Mouse (Mus musculus): Measurements from ENCODE around the gene Ncbp2. TPM values are rescaled to one million over a fixed set of nuclear protein-coding genes. Genes with fewer than 3 reads are reported as not detected.

Gene Ncbp2
- polyA plus RNA-seq, 1 experiment from 2014 or later = 149 TPM

- H3K4me2 ChIP-seq (ENCODE audit: low read depth, low read length, severe bottlenecking) = no peak overlapping the region
- H3K27me3 ChIP-seq (ENCODE audit: control insufficient read depth, insufficient read depth, low read length) = no peaks in the 10 kb centered on the region
- no peak for DNase-seq (ENCODE audit: low spot score)
- H3K4me3 ChIP-seq (ENCODE audit: low read depth, low read length) = no peak overlapping the region
- 98% methylated on average over 3 of the region's 3 CpGs for WGBS
- no peak overlapping the region for H3K27ac ChIP-seq (ENCODE audit: low read depth, low read length)
- no peaks in the 10 kb centered on the region for H3K36me3 ChIP-seq (ENCODE audit: control insufficient read depth, insufficient read depth, low read length)
- ATAC-seq (replicated peaks; ENCODE audit: low FRiP score) = no peak
- no peak overlapping the region for H3K9ac ChIP-seq (ENCODE audit: low read length)
- no peaks in the 10 kb centered on the region for H3K4me1 ChIP-seq (replicated peaks; ENCODE audit: control insufficient read depth, insufficient read depth, low read length)
- no peaks in the 10 kb centered on the region for H3K9me3 ChIP-seq (ENCODE audit: control insufficient read depth, low read length)
Measured at GRCm38 (mm10) chr16:31979501-31979900, 31.2 kb downstream of the Ncbp2 start.

- Histone ChIP-seq H3K27ac (ENCODE audit: low read depth, low read length) (no peak overlapping the region), H3K4me1 (replicated peaks; ENCODE audit: control insufficient read depth, insufficient read depth, low read length) (no peaks in the 10 kb centered on the region), H3K4me3 (ENCODE audit: low read depth, low read length) (no peak overlapping the region), H3K9ac (ENCODE audit: low read length) (no peak overlapping the region), H3K27me3 (ENCODE audit: control insufficient read depth, insufficient read depth, low read length) (no peaks in the 10 kb centered on the region), H3K9me3 (ENCODE audit: control insufficient read depth, low read length) (no peaks in the 10 kb centered on the region), H3K36me3 (ENCODE audit: control insufficient read depth, insufficient read depth, low read length) (no peaks in the 10 kb centered on the region), H3K4me2 (ENCODE audit: low read depth, low read length, severe bottlenecking) (no peak overlapping the region)
- 82% methylated on average over 5 of the region's 5 CpGs for WGBS
- no peak for DNase-seq (ENCODE audit: low spot score)
- ATAC-seq (replicated peaks; ENCODE audit: low FRiP score) = no peak
Measured at GRCm38 (mm10) chr16:31980946-31981345, 32.6 kb downstream of the Ncbp2 start.

- DNase-seq (ENCODE audit: low spot score) = no peak
- no peak overlapping the region for H3K4me3 ChIP-seq (ENCODE audit: low read depth, low read length)
- H3K9ac ChIP-seq (ENCODE audit: low read length) = no peak overlapping the region
- no peak overlapping the region for H3K4me2 ChIP-seq (ENCODE audit: low read depth, low read length, severe bottlenecking)
- ATAC-seq (replicated peaks; ENCODE audit: low FRiP score) = no peak
- no peaks in the 10 kb centered on the region for H3K4me1 ChIP-seq (replicated peaks; ENCODE audit: control insufficient read depth, insufficient read depth, low read length)
- no peaks in the 10 kb centered on the region for H3K9me3 ChIP-seq (ENCODE audit: control insufficient read depth, low read length)
- no peaks in the 10 kb centered on the region; the same call in 1 of the 2 replicates for H3K36me3 ChIP-seq (ENCODE audit: control insufficient read depth, insufficient read depth, low read length)
- no peak overlapping the region for H3K27ac ChIP-seq (ENCODE audit: low read depth, low read length)
- no peaks in the 10 kb centered on the region for H3K27me3 ChIP-seq (ENCODE audit: control insufficient read depth, insufficient read depth, low read length)
- WGBS = 52% methylated on average over 1 of the region's 1 CpGs
Measured at GRCm38 (mm10) chr16:31992039-31992438, 43.7 kb downstream of the Ncbp2 start.

- Histone ChIP-seq H3K9ac (ENCODE audit: low read length) (no peak overlapping the region), H3K27ac (ENCODE audit: low read depth, low read length) (no peak overlapping the region)
Measured at GRCm38 (mm10) chr16:31993195-31993594, 44.9 kb downstream of the Ncbp2 start.

GRCm38 (mm10) chr16:31993946-31994345 is 45.6 kb downstream of the Ncbp2 start:
- Histone ChIP-seq H3K9ac (ENCODE audit: low read length) (no peak overlapping the region), H3K4me3 (ENCODE audit: low read depth, low read length) (no peak overlapping the region), H3K27ac (ENCODE audit: low read depth, low read length) (no peak overlapping the region), H3K9me3 (ENCODE audit: control insufficient read depth, low read length) (no peaks in the 10 kb centered on the region), H3K4me2 (ENCODE audit: low read depth, low read length, severe bottlenecking) (no peak overlapping the region), H3K36me3 (ENCODE audit: control insufficient read depth, insufficient read depth, low read length) (no peaks in the 10 kb centered on the region; the same call in 1 of the 2 replicates), H3K4me1 (replicated peaks; ENCODE audit: control insufficient read depth, insufficient read depth, low read length) (no peaks in the 10 kb centered on the region), H3K27me3 (ENCODE audit: control insufficient read depth, insufficient read depth, low read length) (no peaks in the 10 kb centered on the region)
- DNase-seq (ENCODE audit: low spot score) (no peak), ATAC-seq (replicated peaks; ENCODE audit: low FRiP score) (no peak)

More at GRCm38 (mm10) chr16:31993195-31993594, 44.9 kb downstream of the Ncbp2 start:
- Histone ChIP-seq H3K4me3 (ENCODE audit: low read depth, low read length) (no peak overlapping the region), H3K27me3 (ENCODE audit: control insufficient read depth, insufficient read depth, low read length) (no peaks in the 10 kb centered on the region), H3K36me3 (ENCODE audit: control insufficient read depth, insufficient read depth, low read length) (no peaks in the 10 kb centered on the region; the same call in 1 of the 2 replicates), H3K9me3 (ENCODE audit: control insufficient read depth, low read length) (no peaks in the 10 kb centered on the region), H3K4me1 (replicated peaks; ENCODE audit: control insufficient read depth, insufficient read depth, low read length) (no peaks in the 10 kb centered on the region), H3K4me2 (ENCODE audit: low read depth, low read length, severe bottlenecking) (no peak overlapping the region)
- WGBS = 92% methylated on average over 4 of the region's 4 CpGs
- DNase-seq (ENCODE audit: low spot score) (no peak), ATAC-seq (replicated peaks; ENCODE audit: low FRiP score) (no peak)

- ATAC-seq (replicated peaks; ENCODE audit: low FRiP score) = no peak
- Histone ChIP-seq H3K9me3 (ENCODE audit: control insufficient read depth, low read length) (no peaks in the 10 kb centered on the region), H3K36me3 (ENCODE audit: control insufficient read depth, insufficient read depth, low read length) (no peaks in the 10 kb centered on the region), H3K4me2 (ENCODE audit: low read depth, low read length, severe bottlenecking) (no peak overlapping the region), H3K27ac (ENCODE audit: low read depth, low read length) (no peak overlapping the region), H3K4me1 (replicated peaks; ENCODE audit: control insufficient read depth, insufficient read depth, low read length) (no peaks in the 10 kb centered on the region), H3K27me3 (ENCODE audit: control insufficient read depth, insufficient read depth, low read length) (no peaks in the 10 kb centered on the region), H3K9ac (ENCODE audit: low read length) (no peak overlapping the region), H3K4me3 (ENCODE audit: low read depth, low read length) (no peak overlapping the region)
- WGBS = 87% methylated on average over 5 of the region's 5 CpGs
- DNase-seq (ENCODE audit: low spot score) = no peak
Measured at GRCm38 (mm10) chr16:31996371-31996770, 48.1 kb downstream of the Ncbp2 start.

GRCm38 (mm10) chr16:32002509-32003477 is 54.5 kb downstream of the Ncbp2 start, which contains the start of gene Senp5:
Gene Senp5, minus strand, starts transcription at chr16:32003287.
- Histone ChIP-seq H3K9me3 (ENCODE audit: control insufficient read depth, low read length) (no peaks in the 10 kb centered on the region), H3K4me2 (ENCODE audit: low read depth, low read length, severe bottlenecking) (peak within 1 kb of the TSS; percentile 76), H3K27me3 (ENCODE audit: control insufficient read depth, insufficient read depth, low read length) (no peaks in the 10 kb centered on the region), H3K4me1 (replicated peaks; ENCODE audit: control insufficient read depth, insufficient read depth, low read length) (0 out of 2 replicates have a peak, but pooled peaks cover 2% of the 10 kb centered on the region), H3K4me3 (ENCODE audit: low read depth, low read length) (peak within 1 kb of the TSS; percentile 56), H3K27ac (ENCODE audit: low read depth, low read length) (no peak within 1 kb of the TSS), H3K9ac (ENCODE audit: low read length) (peak within 1 kb of the TSS; percentile 88), H3K36me3 (ENCODE audit: control insufficient read depth, insufficient read depth, low read length) (no peaks in the 10 kb centered on the region)
- DNase-seq (ENCODE audit: low spot score) (peak; percentile 91), ATAC-seq (replicated peaks; ENCODE audit: low FRiP score) (peak; percentile 95)
- 2% methylated on average over 66 of the region's 66 CpGs for WGBS

GRCm38 (mm10) chr16:32004731-32005130 is 56.4 kb downstream of the Ncbp2 start:
- H3K9me3 ChIP-seq (ENCODE audit: control insufficient read depth, low read length) = no peaks in the 10 kb centered on the region
- no peaks in the 10 kb centered on the region for H3K27me3 ChIP-seq (ENCODE audit: control insufficient read depth, insufficient read depth, low read length)
- no peak overlapping the region for H3K4me3 ChIP-seq (ENCODE audit: low read depth, low read length)
- DNase-seq (ENCODE audit: low spot score) = no peak
- no peak for ATAC-seq (replicated peaks; ENCODE audit: low FRiP score)
- WGBS = 94% methylated on average over 3 of the region's 3 CpGs
- no peak overlapping the region for H3K9ac ChIP-seq (ENCODE audit: low read length)
- H3K36me3 ChIP-seq (ENCODE audit: control insufficient read depth, insufficient read depth, low read length) = no peaks in the 10 kb centered on the region
- H3K27ac ChIP-seq (ENCODE audit: low read depth, low read length) = no peak overlapping the region
- H3K4me2 ChIP-seq (ENCODE audit: low read depth, low read length, severe bottlenecking) = no peak overlapping the region
- H3K4me1 ChIP-seq (replicated peaks; ENCODE audit: control insufficient read depth, insufficient read depth, low read length) = 0 out of 2 replicates have a peak, but pooled peaks cover 2% of the 10 kb centered on the region

All from forebrain, embryonic 11.5 days (tissue).